Mouse (Mus musculus): ENCODE measurements around the gene Mgat1. TPM values are rescaled to one million over a fixed set of nuclear protein-coding genes. Genes with fewer than 3 reads are reported as not detected.

Gene Mgat1
- polyA plus RNA-seq, 1 experiment, result 89.8 TPM

GRCm38 (mm10) chr11:49248226-49248973, 4.4 kb downstream of the Mgat1 start:
- H3K27ac ChIP-seq (ENCODE audit: insufficient read depth, low read depth, low read length), result peak overlapping the region; percentile 97
- peak overlapping the region; percentile 71 for H3K4me3 ChIP-seq (ENCODE audit: insufficient read depth, low read length)
- H3K4me1 ChIP-seq (ENCODE audit: control insufficient read depth, insufficient read depth, low read length), result peaks cover 54% of the 10 kb centered on the region

GRCm38 (mm10) chr11:49248974-49249700, 5.1 kb downstream of the Mgat1 start:
- peak overlapping the region; percentile 97 for H3K27ac ChIP-seq (ENCODE audit: insufficient read depth, low read depth, low read length)
- TF ChIP-seq CTCF (IDR thresholded peaks at IDR 0.05; ENCODE audit: low read depth, low read length) (no peak), POLR2A (IDR thresholded peaks at IDR 0.05; ENCODE audit: borderline replicate concordance, low read depth, low read length) (no peak)
- peaks cover 61% of the 10 kb centered on the region for H3K4me1 ChIP-seq (ENCODE audit: control insufficient read depth, insufficient read depth, low read length)
- H3K4me3 ChIP-seq (ENCODE audit: insufficient read depth, low read length), result peak overlapping the region; percentile 71

More at GRCm38 (mm10) chr11:49248226-49248973, 4.4 kb downstream of the Mgat1 start:
- TF ChIP-seq POLR2A (IDR thresholded peaks at IDR 0.05; ENCODE audit: borderline replicate concordance, low read depth, low read length), result no peak
- TF ChIP-seq CTCF (IDR thresholded peaks at IDR 0.05; ENCODE audit: low read depth, low read length), result no peak

- Histone ChIP-seq H3K4me1 (ENCODE audit: control insufficient read depth, insufficient read depth, low read length) (peaks cover 63% of the 10 kb centered on the region), H3K4me3 (ENCODE audit: insufficient read depth, low read length) (peak overlapping the region; percentile 71), H3K27ac (ENCODE audit: insufficient read depth, low read depth, low read length) (peak overlapping the region; percentile 97)
- TF ChIP-seq POLR2A (IDR thresholded peaks at IDR 0.05; ENCODE audit: borderline replicate concordance, low read depth, low read length), result no peak
- peak; percentile 20; the same call in 1 of the 2 replicates for TF ChIP-seq CTCF (IDR thresholded peaks at IDR 0.05; ENCODE audit: low read depth, low read length)
Measured at GRCm38 (mm10) chr11:49249811-49250421, 5.9 kb downstream of the Mgat1 start.

GRCm38 (mm10) chr11:49250422-49251379, 6.7 kb downstream of the Mgat1 start:
- peaks cover 61% of the 10 kb centered on the region for H3K4me1 ChIP-seq (ENCODE audit: control insufficient read depth, insufficient read depth, low read length)
- peak overlapping the region; percentile 97 for H3K27ac ChIP-seq (ENCODE audit: insufficient read depth, low read depth, low read length)
- TF ChIP-seq CTCF (IDR thresholded peaks at IDR 0.05; ENCODE audit: low read depth, low read length) (no peak; the same call in 1 of the 2 replicates), POLR2A (IDR thresholded peaks at IDR 0.05; ENCODE audit: borderline replicate concordance, low read depth, low read length) (0 out of 2 replicates have a peak, but pooled peaks have one; percentile 23)
- H3K4me3 ChIP-seq (ENCODE audit: insufficient read depth, low read length), result peak overlapping the region; percentile 71

GRCm38 (mm10) chr11:49251380-49251761, 7.4 kb downstream of the Mgat1 start:
- TF ChIP-seq CTCF (IDR thresholded peaks at IDR 0.05; ENCODE audit: low read depth, low read length) (no peak), POLR2A (IDR thresholded peaks at IDR 0.05; ENCODE audit: borderline replicate concordance, low read depth, low read length) (no peak)
- Histone ChIP-seq H3K4me3 (ENCODE audit: insufficient read depth, low read length) (peak overlapping the region; percentile 71), H3K4me1 (ENCODE audit: control insufficient read depth, insufficient read depth, low read length) (peaks cover 60% of the 10 kb centered on the region), H3K27ac (ENCODE audit: insufficient read depth, low read depth, low read length) (peak overlapping the region; percentile 97)

- Histone ChIP-seq H3K4me3 (ENCODE audit: insufficient read depth, low read length) (peak overlapping the region; percentile 34), H3K4me1 (ENCODE audit: control insufficient read depth, insufficient read depth, low read length) (peaks cover 56% of the 10 kb centered on the region), H3K27ac (ENCODE audit: insufficient read depth, low read depth, low read length) (peak overlapping the region; percentile 26)
- TF ChIP-seq POLR2A (IDR thresholded peaks at IDR 0.05; ENCODE audit: borderline replicate concordance, low read depth, low read length) (no peak), CTCF (IDR thresholded peaks at IDR 0.05; ENCODE audit: low read depth, low read length) (no peak)
Measured at GRCm38 (mm10) chr11:49252048-49252447, 8.1 kb downstream of the Mgat1 start.

- peak overlapping the region; percentile 80 for H3K27ac ChIP-seq (ENCODE audit: insufficient read depth, low read depth, low read length)
- TF ChIP-seq CTCF (IDR thresholded peaks at IDR 0.05; ENCODE audit: low read depth, low read length), result no peak
- H3K4me1 ChIP-seq (ENCODE audit: control insufficient read depth, insufficient read depth, low read length), result peaks cover 48% of the 10 kb centered on the region
- peak overlapping the region; percentile 2; the same call in 1 of the 2 replicates for H3K4me3 ChIP-seq (ENCODE audit: insufficient read depth, low read length)
Measured at GRCm38 (mm10) chr11:49253035-49253434, 9.0 kb downstream of the Mgat1 start.

- TF ChIP-seq CTCF (IDR thresholded peaks at IDR 0.05; ENCODE audit: low read depth, low read length), result no peak
- TF ChIP-seq POLR2A (IDR thresholded peaks at IDR 0.05; ENCODE audit: borderline replicate concordance, low read depth, low read length), result no peak
- Histone ChIP-seq H3K4me3 (ENCODE audit: insufficient read depth, low read length) (no peak overlapping the region), H3K4me1 (ENCODE audit: control insufficient read depth, insufficient read depth, low read length) (peaks cover 4% of the 10 kb centered on the region; the same call in 1 of the 2 replicates), H3K27ac (ENCODE audit: insufficient read depth, low read depth, low read length) (no peak overlapping the region)
Measured at GRCm38 (mm10) chr11:49259296-49259695, 15.3 kb downstream of the Mgat1 start.

GRCm38 (mm10) chr11:49259829-49260228, 15.8 kb downstream of the Mgat1 start:
- peaks cover 3% of the 10 kb centered on the region; the same call in 1 of the 2 replicates for H3K4me1 ChIP-seq (ENCODE audit: control insufficient read depth, insufficient read depth, low read length)

More at GRCm38 (mm10) chr11:49259829-49260228, 15.8 kb downstream of the Mgat1 start:
- H3K27ac ChIP-seq (ENCODE audit: insufficient read depth, low read depth, low read length), result no peak overlapping the region
- TF ChIP-seq POLR2A (IDR thresholded peaks at IDR 0.05; ENCODE audit: borderline replicate concordance, low read depth, low read length) (no peak), CTCF (IDR thresholded peaks at IDR 0.05; ENCODE audit: low read depth, low read length) (no peak)
- no peak overlapping the region for H3K4me3 ChIP-seq (ENCODE audit: insufficient read depth, low read length)

Measured in bone marrow macrophage, adult 2 months (primary cell).